Mouse (Mus musculus) embryonic facial prominence, embryonic 14.5 days (tissue): ENCODE results near the gene Spaca6. TPM values are rescaled to one million over a fixed set of nuclear protein-coding genes. Genes with fewer than 3 reads are reported as not detected.

Experiments used
- ATAC-seq: fragments of 200-750 bp; cut with Nextera tagmentation; 2 replicates; pipeline ENCODE4 v1.8.0; 2017; ENCODE audit warnings: low read depth, moderate number of reproducible peaks, moderate TSS enrichment
- DNase-seq: peaks from one replicate; pipeline ENCODE4 v3.0.0-alpha.2; 2015; ENCODE audit warnings: low spot score
- H3K27ac ChIP-seq: fragments of 300-500 bp; sonication (generic); replicated peaks from 2 replicates; pipeline ENCODE4 v1.5.1; 2014; ENCODE audit warnings: low read depth, mild to moderate bottlenecking, low read length, moderate library complexity
- H3K27me3 ChIP-seq: fragments of 300-500 bp; sonication (generic); replicated peaks from 2 replicates; pipeline ENCODE4 v1.6.1; 2014; ENCODE audit warnings: low read length; ENCODE audit not compliant: control insufficient read depth, insufficient read depth
- H3K36me3 ChIP-seq: fragments of 300-500 bp; sonication (generic); 2 replicates; pipeline ENCODE4 v1.6.1; 2014; ENCODE audit warnings: low read length, mixed read lengths; ENCODE audit not compliant: control insufficient read depth, insufficient read depth
- H3K4me1 ChIP-seq: fragments of 300-500 bp; sonication (generic); 2 replicates; pipeline ENCODE4 v1.6.1; 2014; ENCODE audit warnings: antibody characterized with exemption, low read length; ENCODE audit not compliant: control insufficient read depth, insufficient read depth
- H3K4me2 ChIP-seq: fragments of 300-500 bp; sonication (generic); 2 replicates; pipeline ENCODE4 v1.6.1; 2014; ENCODE audit warnings: low read depth, mild to moderate bottlenecking, low read length, moderate library complexity, mixed read lengths
- H3K4me3 ChIP-seq: fragments of 300-500 bp; sonication (generic); 2 replicates; pipeline ENCODE4 v1.5.1; 2014; ENCODE audit warnings: low read depth, mild to moderate bottlenecking, low read length
- H3K9ac ChIP-seq: fragments of 300-500 bp; sonication (generic); 2 replicates; pipeline ENCODE4 v1.6.1; 2014; ENCODE audit warnings: low read depth, mild to moderate bottlenecking, low read length, moderate library complexity, mixed read lengths
- H3K9me3 ChIP-seq: fragments of 300-500 bp; sonication (generic); 2 replicates; pipeline ENCODE4 v1.6.1; 2016; ENCODE audit warnings: low read length; ENCODE audit not compliant: control insufficient read depth
- WGBS: fragments of 180-500 bp; shearing (Covaris S2); extraction: QIAGEN DNeasy Blood & Tissue Kit; methylation state at CpG from one replicate; pipeline ENCODE4 v1.1.7; 2014; 5-methylcytosine and 5-hydroxymethylcytosine counted together
- polyA plus RNA-seq: library from polyadenylated mRNA; unstranded; fragments of >200 nt; fragmentation: Nextera tagmentation; extraction: Ambion mirVana; gene quantifications from 2 replicates; pipeline ENCODE4 v1.2.1, GENCODE M21; 2014

Spaca6 gene
- polyA plus RNA-seq, 1 experiment from 2014 or later = 15.6 TPM

DNA sequence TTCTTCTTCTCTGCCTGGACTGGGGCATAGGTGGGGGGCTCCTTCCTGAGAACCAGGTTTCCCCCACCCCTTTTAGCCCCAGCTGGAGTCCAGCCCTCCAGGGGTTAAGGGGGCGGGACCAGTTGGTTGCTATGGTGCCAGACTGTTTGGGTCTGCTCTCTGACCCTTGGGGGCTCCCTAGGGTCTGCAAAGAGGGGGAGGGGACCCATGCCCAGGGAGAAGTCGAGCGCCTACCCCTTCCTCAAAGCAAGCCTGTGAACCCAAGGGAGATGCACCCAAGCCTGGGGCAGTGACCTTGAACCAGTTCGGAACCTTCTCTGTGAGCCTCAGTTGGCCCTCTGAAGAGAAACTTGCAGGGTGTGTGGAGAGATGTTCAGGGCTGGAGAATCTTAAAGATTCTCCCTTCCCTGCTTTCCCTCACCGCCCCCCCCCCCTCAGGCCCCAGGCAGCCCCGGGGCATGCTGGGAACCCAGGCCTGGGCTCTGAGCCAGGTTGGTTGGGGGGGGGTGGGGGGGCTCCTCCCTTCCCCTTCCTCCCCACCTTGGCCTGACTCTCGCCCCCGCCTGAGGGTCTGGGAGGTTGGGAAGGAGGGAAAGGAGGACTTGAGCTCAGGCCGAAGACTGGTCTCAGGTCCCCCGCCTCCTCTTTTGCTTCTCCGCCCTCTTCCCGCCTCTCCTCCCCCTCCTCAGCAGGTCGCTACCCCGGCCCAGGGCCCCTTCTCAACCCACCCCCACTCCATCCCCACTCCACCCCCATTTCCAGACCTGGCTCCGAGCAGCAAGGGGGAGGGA is 1.4 kb downstream of the Spaca6 start:
- Histone ChIP-seq H3K4me2 (peak overlapping the region; percentile 88), H3K9me3 (no peaks in the 10 kb centered on the region), H3K9ac (peak overlapping the region; percentile 87), H3K4me1 (peaks cover 25% of the 10 kb centered on the region), H3K4me3 (peak overlapping the region; percentile 77), H3K27ac (peak overlapping the region; percentile 100), H3K36me3 (peaks cover 28% of the 10 kb centered on the region), H3K27me3 (no peaks in the 10 kb centered on the region)
- peak; percentile 60 for ATAC-seq
- DNase-seq = peak; percentile 96
- 4% methylated on average over 9 of the region's 15 CpGs for WGBS

DNA sequence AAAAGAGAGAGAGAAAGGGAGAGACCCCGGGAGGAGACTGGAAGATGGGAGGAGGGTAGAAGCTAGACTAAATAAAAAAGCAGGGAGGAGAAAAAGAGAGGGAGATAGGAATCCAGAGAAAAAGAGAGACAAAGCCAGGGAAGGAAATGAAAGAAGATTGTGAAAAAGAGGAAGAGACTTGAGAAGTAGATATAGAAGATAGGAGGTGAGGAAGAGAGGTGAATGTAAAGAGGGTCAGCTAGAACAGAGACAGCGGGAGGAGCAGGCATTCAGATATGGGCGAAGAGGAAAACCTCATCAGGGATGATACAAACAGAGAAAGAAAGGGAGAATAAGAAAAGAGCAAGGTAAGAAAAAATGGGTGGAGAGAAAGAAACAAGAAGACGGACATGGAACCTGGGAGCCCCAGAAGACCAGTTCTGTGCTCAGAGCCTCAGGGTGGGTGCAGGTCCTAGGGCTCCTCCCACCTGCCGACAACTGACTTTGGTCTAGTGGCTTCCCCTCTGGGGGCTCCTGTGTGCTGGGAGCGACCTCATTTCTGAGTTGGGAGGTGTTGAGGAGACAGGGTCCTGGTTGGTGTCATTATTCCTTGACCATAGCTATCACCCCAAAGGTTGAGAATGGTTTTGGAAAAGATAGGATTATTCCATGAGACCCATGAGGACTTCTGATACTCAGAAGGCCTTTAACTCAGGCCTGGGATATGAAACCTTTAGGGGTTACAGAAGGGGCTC is 2.3 kb downstream of the Spaca6 start:
- peak overlapping the region; percentile 77 for H3K4me3 ChIP-seq
- H3K27me3 ChIP-seq = no peaks in the 10 kb centered on the region
- peak; percentile 40 for DNase-seq
- H3K9ac ChIP-seq = peak overlapping the region; percentile 87
- H3K36me3 ChIP-seq = peaks cover 37% of the 10 kb centered on the region
- no peak for ATAC-seq
- peak overlapping the region; percentile 88 for H3K4me2 ChIP-seq
- H3K27ac ChIP-seq = peak overlapping the region; percentile 100
- 2% methylated on average over 6 of the region's 6 CpGs for WGBS
- peaks cover 26% of the 10 kb centered on the region for H3K4me1 ChIP-seq
- no peaks in the 10 kb centered on the region for H3K9me3 ChIP-seq

DNA sequence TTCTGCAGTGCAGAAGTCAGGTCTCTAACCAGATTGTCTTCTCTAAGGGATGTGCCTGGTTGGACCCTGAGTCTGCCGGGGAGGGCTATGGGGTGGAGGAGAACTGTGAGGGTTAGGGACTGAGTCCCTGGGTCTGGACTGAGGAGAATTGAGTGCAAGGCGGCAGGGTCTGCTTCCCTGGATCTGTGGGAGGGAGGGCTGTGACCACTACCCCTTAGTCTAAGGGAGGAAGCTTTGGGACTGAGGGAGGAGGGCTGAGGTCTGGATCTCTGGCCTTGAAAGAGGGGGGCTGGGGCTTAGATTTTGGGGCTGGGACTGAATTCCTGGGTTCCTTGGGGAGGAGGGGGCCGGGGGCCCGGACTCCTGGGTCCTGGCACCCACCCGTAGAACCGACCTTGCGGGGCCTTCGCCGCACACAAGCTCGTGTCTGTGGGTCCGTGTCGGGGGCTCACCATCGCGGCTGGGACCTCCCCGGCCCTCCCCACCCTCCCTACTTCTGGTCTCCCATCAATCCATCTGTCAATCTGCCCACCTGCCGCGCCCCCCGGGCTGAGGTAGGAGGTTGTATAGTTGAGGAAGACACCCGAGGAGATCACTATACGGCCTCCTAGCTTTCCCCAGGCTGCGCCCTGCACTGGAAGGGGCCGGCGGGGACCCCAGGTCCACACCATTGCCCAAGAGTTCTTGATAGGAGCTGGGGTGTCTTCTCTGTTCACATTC is 3.0 kb downstream of the Spaca6 start:
- Histone ChIP-seq H3K4me3 (peak overlapping the region; percentile 77), H3K9ac (peak overlapping the region; percentile 87), H3K9me3 (no peaks in the 10 kb centered on the region), H3K27ac (peak overlapping the region; percentile 100), H3K36me3 (peaks cover 40% of the 10 kb centered on the region), H3K27me3 (no peaks in the 10 kb centered on the region), H3K4me2 (peak overlapping the region; percentile 88), H3K4me1 (peaks cover 33% of the 10 kb centered on the region)
- WGBS = 40% methylated on average over 12 of the region's 23 CpGs
- ATAC-seq (no peak), DNase-seq (no peak)

DNA sequence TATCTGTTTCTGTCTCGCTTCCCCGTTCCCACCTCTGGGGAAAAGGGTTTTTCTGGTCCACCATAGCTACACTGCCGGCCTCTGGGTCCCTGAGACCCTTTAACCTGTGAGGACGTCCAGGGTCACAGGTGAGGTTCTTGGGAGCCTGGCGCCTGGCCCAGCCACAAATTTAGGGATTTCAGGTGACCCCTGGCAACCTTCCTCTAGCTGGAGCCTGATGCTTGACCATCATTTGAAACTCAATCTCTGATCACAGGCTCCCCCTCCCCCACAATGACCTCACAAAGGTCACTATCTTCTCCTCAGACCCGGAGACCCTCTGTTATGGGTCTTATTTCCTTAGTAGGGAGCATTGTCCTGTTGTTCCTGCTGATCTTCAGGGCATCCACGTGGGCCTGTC is 3.8 kb downstream of the Spaca6 start:
- 60% methylated on average over 7 of the region's 7 CpGs for WGBS

DNA sequence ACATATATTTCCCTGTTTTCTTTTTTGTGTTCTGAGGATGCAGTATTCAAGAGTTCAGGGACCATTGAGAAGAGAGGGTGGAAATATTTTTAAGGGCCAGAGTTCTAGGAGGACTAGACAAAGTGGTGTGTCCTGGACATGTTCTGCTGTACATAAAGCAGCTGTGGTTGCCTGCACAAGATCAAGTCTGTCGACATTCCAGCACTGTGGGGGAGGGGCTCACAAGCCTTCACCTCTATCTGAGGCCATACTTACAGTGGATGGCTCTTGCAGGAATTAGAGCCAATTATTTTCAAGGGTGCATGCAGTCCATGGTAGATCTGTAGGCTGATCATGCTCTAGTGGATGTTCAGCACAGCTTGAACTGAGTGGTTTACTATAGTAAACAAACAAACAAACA is 7.9 kb downstream of the Spaca6 start:
- Histone ChIP-seq H3K36me3 (peaks cover 62% of the 10 kb centered on the region), H3K27ac (no peak overlapping the region), H3K27me3 (no peaks in the 10 kb centered on the region), H3K4me2 (no peak overlapping the region), H3K4me1 (peaks cover 38% of the 10 kb centered on the region), H3K9me3 (no peaks in the 10 kb centered on the region), H3K9ac (no peak overlapping the region), H3K4me3 (no peak overlapping the region)
- DNase-seq (peak; percentile 69), ATAC-seq (no peak)
- WGBS = 3% methylated on average over 1 of the region's 1 CpGs

More for the DNA sequence above, 3.8 kb downstream of the Spaca6 start:
- Histone ChIP-seq H3K27me3 (no peaks in the 10 kb centered on the region), H3K9ac (peak overlapping the region; percentile 87; the same call in 1 of the 2 replicates), H3K27ac (no peak overlapping the region), H3K4me2 (peak overlapping the region; percentile 88), H3K9me3 (no peaks in the 10 kb centered on the region), H3K4me1 (peaks cover 34% of the 10 kb centered on the region), H3K36me3 (peaks cover 40% of the 10 kb centered on the region), H3K4me3 (peak overlapping the region; percentile 77)
- ATAC-seq = no peak
- DNase-seq = no peak

DNA sequence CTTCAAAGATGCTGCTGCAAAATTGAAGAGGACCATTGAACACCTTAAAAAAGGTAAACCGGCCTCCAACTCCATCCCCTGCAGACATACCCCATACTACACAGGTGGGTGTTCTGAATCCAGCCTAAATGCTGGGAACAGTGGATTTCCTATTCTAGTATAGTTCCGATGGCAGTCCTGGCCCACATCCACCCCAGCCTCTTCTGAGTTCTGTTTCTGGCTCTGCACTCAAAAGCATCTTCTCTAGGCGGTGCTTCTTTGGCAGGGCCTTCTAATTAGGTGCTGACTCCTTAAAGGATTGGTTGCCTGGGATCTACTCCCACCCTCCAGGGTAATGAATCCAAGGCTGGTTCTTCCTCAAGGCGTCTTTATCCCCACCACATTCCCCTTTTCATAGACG is 9.1 kb downstream of the Spaca6 start:
- DNase-seq (no peak), ATAC-seq (no peak)
- Histone ChIP-seq H3K9ac (no peak overlapping the region), H3K9me3 (no peaks in the 10 kb centered on the region), H3K27ac (no peak overlapping the region), H3K36me3 (peaks cover 68% of the 10 kb centered on the region), H3K4me1 (peaks cover 26% of the 10 kb centered on the region), H3K27me3 (no peaks in the 10 kb centered on the region), H3K4me3 (no peak overlapping the region), H3K4me2 (no peak overlapping the region)
- WGBS = 70% methylated on average over 5 of the region's 5 CpGs

DNA sequence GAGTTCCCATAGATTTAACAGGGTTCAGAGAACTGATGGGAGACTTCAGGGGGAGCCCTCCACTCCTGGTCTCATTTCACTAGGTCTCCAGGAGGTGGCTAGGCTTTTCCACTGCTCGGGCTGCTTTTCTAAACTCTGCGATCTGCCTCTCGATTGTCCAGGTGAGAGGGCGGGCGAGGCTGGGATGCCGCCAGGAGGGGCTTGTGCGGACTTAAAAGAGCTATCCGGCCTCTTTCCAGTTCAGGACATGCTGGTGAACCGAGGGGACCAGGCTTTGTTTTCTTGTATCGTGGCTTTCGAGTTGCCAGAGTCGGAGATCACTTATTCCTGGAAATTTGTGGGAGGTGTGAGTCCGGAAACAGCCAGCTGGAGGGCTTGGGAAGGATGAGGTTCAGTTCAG is 10.5 kb downstream of the Spaca6 start:
- Histone ChIP-seq H3K36me3 (peaks cover 68% of the 10 kb centered on the region), H3K9ac (peak overlapping the region; percentile 68), H3K4me1 (peaks cover 16% of the 10 kb centered on the region), H3K4me3 (peak overlapping the region; percentile 43), H3K27me3 (no peaks in the 10 kb centered on the region), H3K9me3 (no peaks in the 10 kb centered on the region), H3K27ac (peak overlapping the region; percentile 87), H3K4me2 (peak overlapping the region; percentile 74)
- 10% methylated on average over 13 of the region's 13 CpGs for WGBS
- ATAC-seq (no peak), DNase-seq (peak; percentile 24)

DNA sequence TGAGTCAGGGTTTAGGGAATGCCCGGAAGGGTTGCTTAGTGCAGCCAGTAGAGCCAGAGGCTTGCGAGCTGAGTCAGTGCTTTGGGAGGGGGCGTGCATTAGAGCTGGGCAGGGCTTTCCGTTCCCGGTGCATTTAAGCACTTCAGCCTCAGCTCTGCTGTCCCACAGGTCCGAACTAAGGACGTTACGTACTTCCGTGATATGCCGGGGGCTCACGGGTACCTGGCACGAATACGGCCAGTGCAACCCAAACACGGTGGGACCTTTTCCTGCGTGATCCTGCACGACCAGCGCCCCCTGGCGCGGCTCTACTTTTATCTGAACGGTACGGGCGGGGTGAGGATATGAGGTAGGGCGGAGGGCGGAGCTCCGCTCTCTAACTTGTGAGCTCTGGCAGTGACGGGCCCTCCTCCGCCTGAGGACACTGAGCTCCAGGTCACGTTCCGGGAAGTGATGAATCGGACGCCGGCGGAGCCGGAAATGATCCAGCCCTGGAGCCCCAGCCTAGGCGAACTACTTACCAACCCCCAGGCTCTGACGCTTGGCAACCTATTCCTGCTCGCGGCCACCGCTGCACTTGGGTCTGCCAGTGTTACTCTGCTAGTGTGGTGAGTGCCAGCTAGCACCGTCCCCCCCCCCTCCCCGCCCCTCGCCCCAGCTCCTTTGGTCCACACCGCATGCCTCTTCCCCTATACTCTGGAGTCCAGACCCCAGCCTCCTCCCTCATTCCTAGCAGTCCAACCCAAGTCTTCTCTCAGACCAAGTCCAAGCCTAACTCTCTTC is 11.2 kb downstream of the Spaca6 start:
- no peaks in the 10 kb centered on the region for H3K9me3 ChIP-seq
- peak overlapping the region; percentile 68 for H3K9ac ChIP-seq
- H3K27me3 ChIP-seq = no peaks in the 10 kb centered on the region
- H3K36me3 ChIP-seq = peaks cover 67% of the 10 kb centered on the region
- WGBS = 1% methylated on average over 17 of the region's 43 CpGs
- ATAC-seq (peak; percentile 96), DNase-seq (peak; percentile 97)
- H3K27ac ChIP-seq = peak overlapping the region; percentile 87
- H3K4me2 ChIP-seq = peak overlapping the region; percentile 74
- H3K4me3 ChIP-seq = peak overlapping the region; percentile 43
- peaks cover 16% of the 10 kb centered on the region for H3K4me1 ChIP-seq
